Mouse (Mus musculus) liver, embryonic 11.5 days (tissue): ENCODE data around the gene Pcif1. TPM values are rescaled to one million over a fixed set of nuclear protein-coding genes. Genes with fewer than 3 reads are reported as not detected.
A peak's percentile ranks its signal among the peaks of the same experiment; 100 is the strongest.

Source experiments
- ATAC-seq: fragments of 200-750 bp; cut with Nextera tagmentation; replicated peaks from 2 replicates; pipeline ENCODE4 v1.8.0; 2017; ENCODE audit warnings: moderate number of reproducible peaks, mild to moderate bottlenecking, moderate TSS enrichment, moderate library complexity; ENCODE audit not compliant: low FRiP score
- DNase-seq: peaks from one replicate; pipeline ENCODE4 v3.0.0-alpha.2; 2017; ENCODE audit warnings: low spot score
- H3K27ac ChIP-seq: fragments of 300-500 bp; sonication (generic); 2 replicates; pipeline ENCODE4 v1.5.1; 2014; ENCODE audit warnings: mild to moderate bottlenecking, low read depth, low read length, control low read depth
- H3K27me3 ChIP-seq: fragments of 300-500 bp; sonication (generic); replicated peaks from 2 replicates; pipeline ENCODE4 v1.6.1; 2014; ENCODE audit warnings: low read length, mixed read lengths; ENCODE audit not compliant: control insufficient read depth, insufficient read depth
- H3K36me3 ChIP-seq: fragments of 300-500 bp; sonication (generic); 2 replicates; pipeline ENCODE4 v1.6.1; 2014; ENCODE audit warnings: mild to moderate bottlenecking, low read length, moderate library complexity, mixed read lengths; ENCODE audit not compliant: control insufficient read depth, insufficient read depth
- H3K4me1 ChIP-seq: fragments of 300-500 bp; sonication (generic); replicated peaks from 2 replicates; pipeline ENCODE4 v1.6.1; 2014; ENCODE audit warnings: low read length, mixed read lengths; ENCODE audit not compliant: control insufficient read depth, insufficient read depth
- H3K4me2 ChIP-seq: fragments of 300-500 bp; sonication (generic); 2 replicates; pipeline ENCODE4 v1.6.1; 2014; ENCODE audit warnings: mild to moderate bottlenecking, control low read depth, moderate library complexity
- H3K4me3 ChIP-seq: fragments of 300-500 bp; sonication (generic); 2 replicates; pipeline ENCODE4 v1.5.1; 2014; ENCODE audit warnings: low read depth, low read length, control low read depth
- H3K9ac ChIP-seq: fragments of 300-500 bp; sonication (generic); 2 replicates; pipeline ENCODE4 v1.6.1; 2014; ENCODE audit warnings: low read depth, low read length, control low read depth
- H3K9me3 ChIP-seq: fragments of 300-500 bp; sonication (generic); 2 replicates; pipeline ENCODE4 v1.6.1; 2016; ENCODE audit warnings: low read length, inconsistent platforms, mixed read lengths; ENCODE audit not compliant: control insufficient read depth
- WGBS: fragments of 180-500 bp; shearing (Covaris S2); extraction: QIAGEN DNeasy Blood & Tissue Kit; methylation state at CpG from one replicate; pipeline ENCODE4 v1.1.7; 2014; 5-methylcytosine and 5-hydroxymethylcytosine counted together
- polyA plus RNA-seq: library from polyadenylated mRNA; unstranded; fragments of >200 nt; fragmentation: Nextera tagmentation; extraction: Ambion mirVana; gene quantifications from 2 replicates; pipeline ENCODE4 v1.2.1, GENCODE M21; 2014

The Pcif1 gene
- polyA plus RNA-seq, 1 experiment from 2014 or later: 67.5 TPM

DNA sequence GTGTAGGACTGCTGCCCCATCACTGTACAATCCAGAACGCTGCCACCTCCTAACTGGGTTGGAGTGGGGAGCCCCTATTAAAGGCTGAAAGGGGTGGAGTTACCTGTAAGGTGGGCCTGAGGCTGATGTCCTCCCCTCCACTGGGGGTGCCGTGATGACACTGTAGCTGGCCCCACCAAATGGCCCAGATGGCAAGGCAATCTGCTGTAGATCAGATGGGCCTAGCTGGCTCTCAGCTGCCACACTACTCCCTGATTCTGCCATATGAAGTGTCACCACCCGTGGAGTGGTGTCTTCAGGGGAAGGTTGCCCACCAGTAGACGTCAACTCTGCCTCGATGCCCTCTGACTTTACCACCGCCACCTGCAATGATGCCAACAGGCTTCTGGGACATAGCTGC lies 16.8 kb downstream of the Pcif1 start:
- H3K4me2 ChIP-seq: no peak overlapping the region
- H3K9ac ChIP-seq: no peak overlapping the region
- peaks cover 92% of the 10 kb centered on the region for H3K36me3 ChIP-seq
- no peaks in the 10 kb centered on the region for H3K9me3 ChIP-seq
- no peak overlapping the region for H3K4me3 ChIP-seq
- DNase-seq (no peak), ATAC-seq (no peak)
- no peak overlapping the region for H3K27ac ChIP-seq
- H3K4me1 ChIP-seq: no peaks in the 10 kb centered on the region
- 92% methylated on average over 6 of the region's 6 CpGs for WGBS
- H3K27me3 ChIP-seq: no peaks in the 10 kb centered on the region

DNA sequence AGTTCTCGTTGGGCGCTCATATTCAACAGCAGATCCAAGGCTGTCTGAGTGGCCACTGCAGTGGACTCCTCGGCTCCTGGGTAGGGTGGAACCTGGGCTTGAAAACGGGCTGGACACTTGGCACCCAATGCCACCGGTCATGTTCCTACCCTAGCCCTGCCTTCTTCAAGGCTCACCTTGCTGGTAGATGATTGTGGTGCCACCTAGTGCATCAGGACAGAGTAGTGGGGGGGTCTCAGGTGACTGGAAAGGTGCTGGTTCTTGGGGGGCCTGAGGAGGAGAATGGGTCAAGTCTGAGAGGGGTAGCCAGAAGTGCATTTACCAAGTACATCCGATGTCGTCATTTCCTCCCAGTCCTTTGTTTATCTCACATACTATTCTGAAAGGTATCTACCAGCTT lies 18.9 kb downstream of the Pcif1 start:
- ATAC-seq: no peak
- H3K4me1 ChIP-seq: no peaks in the 10 kb centered on the region
- WGBS: 92% methylated on average over 7 of the region's 7 CpGs

DNA sequence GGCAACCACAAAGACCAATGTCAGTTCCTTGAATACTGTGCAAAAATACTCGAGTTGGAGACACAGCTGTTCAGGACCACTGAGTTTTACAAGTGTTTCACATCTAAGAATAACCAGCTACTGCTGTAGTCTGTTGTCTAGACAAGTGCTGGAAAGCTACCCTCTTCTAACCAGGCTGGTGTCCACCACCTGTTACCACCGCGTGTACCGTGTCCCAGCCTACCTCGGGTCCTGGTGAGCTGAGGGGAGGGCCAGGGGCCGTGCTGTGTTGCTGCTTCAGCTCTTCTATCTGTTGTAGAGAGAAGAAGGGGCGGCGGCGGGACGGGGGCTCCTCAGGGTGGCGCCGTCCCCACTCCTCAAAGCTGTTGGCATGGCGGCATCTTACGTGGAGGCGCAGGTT lies 19.9 kb downstream of the Pcif1 start:
- no peaks in the 10 kb centered on the region for H3K9me3 ChIP-seq
- H3K27me3 ChIP-seq: no peaks in the 10 kb centered on the region
- no peak overlapping the region for H3K27ac ChIP-seq
- H3K4me1 ChIP-seq: no peaks in the 10 kb centered on the region
- peaks cover 87% of the 10 kb centered on the region for H3K36me3 ChIP-seq
- no peak for DNase-seq
- no peak overlapping the region for H3K9ac ChIP-seq
- H3K4me2 ChIP-seq: no peak overlapping the region
- WGBS: 92% methylated on average over 15 of the region's 15 CpGs
- H3K4me3 ChIP-seq: no peak overlapping the region
- no peak for ATAC-seq

More for the DNA sequence above, 18.9 kb downstream of the Pcif1 start:
- no peaks in the 10 kb centered on the region for H3K9me3 ChIP-seq
- H3K9ac ChIP-seq: no peak overlapping the region
- peaks cover 91% of the 10 kb centered on the region for H3K36me3 ChIP-seq
- no peak overlapping the region for H3K27ac ChIP-seq
- no peak for DNase-seq
- H3K4me2 ChIP-seq: no peak overlapping the region
- no peaks in the 10 kb centered on the region for H3K27me3 ChIP-seq
- H3K4me3 ChIP-seq: no peak overlapping the region

DNA sequence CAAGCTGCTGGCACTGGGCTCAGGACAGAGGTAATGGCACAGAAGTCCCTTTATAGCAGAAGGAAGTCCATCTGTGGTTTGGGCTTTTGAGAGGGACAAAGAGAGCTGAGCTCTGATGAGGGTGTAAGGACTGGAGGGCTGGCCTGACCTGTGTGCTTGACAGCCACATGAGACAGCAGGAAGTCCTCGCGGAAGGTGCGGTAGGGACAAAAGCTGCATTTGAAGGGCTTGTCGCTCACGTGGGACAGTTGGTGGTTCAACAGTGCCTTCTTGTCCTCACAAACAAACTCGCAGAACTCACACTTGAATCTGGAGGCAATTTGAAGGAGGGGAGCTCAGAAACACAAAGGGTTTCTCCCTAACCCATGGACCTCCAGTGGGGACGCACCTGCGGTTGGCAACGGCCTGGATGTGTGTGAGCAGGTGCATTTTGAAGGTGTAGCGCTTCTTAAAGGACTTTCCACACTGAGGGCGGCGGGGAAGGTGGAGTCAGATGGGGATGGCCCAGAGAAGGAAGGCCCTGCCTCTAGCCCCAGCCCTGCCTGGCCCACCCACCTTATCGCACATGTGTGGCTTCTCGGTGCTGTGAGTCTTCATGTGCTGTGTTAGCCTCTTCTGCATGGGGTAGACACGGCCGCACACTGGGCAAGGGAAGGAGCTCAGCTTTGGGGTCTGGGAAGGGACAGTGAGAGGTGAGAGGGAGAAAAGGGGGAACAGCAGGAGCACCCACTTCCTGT lies 20.8 kb downstream of the Pcif1 start:
- H3K4me1 ChIP-seq: no peaks in the 10 kb centered on the region
- whole genome bisulfite sequencing: 91% methylated on average over 16 of the region's 16 CpGs

DNA sequence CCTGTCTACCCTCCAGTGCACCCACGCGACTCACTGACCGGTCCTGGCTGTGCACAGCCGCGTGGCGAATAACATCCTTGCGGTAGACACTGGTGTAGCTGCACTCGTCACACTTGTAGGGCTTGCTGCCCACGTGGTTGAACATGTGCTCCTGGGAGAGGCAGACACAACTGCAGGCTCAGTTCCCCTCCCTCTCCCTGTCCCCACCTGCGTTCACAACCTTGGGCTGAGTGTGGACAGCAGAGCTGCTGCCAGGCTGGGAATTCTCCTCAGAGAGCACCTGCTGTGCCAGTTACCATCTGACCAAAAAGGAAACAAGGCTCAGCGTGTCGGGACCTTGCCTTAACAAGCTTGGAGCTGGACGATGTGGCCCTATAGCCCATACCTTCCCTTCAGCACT lies 22.3 kb downstream of the Pcif1 start:
- DNase-seq (no peak), ATAC-seq (no peak)
- 92% methylated on average over 13 of the region's 13 CpGs for WGBS
- Histone ChIP-seq H3K36me3 (peaks cover 82% of the 10 kb centered on the region), H3K27me3 (no peaks in the 10 kb centered on the region), H3K9me3 (peaks cover 4% of the 10 kb centered on the region), H3K27ac (no peak overlapping the region), H3K4me2 (no peak overlapping the region), H3K4me1 (no peaks in the 10 kb centered on the region), H3K4me3 (no peak overlapping the region), H3K9ac (no peak overlapping the region)

More for the DNA sequence above, 20.8 kb downstream of the Pcif1 start:
- no peak overlapping the region for H3K4me2 ChIP-seq
- ATAC-seq (peak; percentile 60; the same call in 1 of the 2 replicates), DNase-seq (no peak)
- H3K9me3 ChIP-seq: no peaks in the 10 kb centered on the region
- no peak overlapping the region for H3K4me3 ChIP-seq
- no peak overlapping the region for H3K9ac ChIP-seq
- H3K27ac ChIP-seq: no peak overlapping the region
- H3K27me3 ChIP-seq: no peaks in the 10 kb centered on the region
- H3K36me3 ChIP-seq: peaks cover 87% of the 10 kb centered on the region

DNA sequence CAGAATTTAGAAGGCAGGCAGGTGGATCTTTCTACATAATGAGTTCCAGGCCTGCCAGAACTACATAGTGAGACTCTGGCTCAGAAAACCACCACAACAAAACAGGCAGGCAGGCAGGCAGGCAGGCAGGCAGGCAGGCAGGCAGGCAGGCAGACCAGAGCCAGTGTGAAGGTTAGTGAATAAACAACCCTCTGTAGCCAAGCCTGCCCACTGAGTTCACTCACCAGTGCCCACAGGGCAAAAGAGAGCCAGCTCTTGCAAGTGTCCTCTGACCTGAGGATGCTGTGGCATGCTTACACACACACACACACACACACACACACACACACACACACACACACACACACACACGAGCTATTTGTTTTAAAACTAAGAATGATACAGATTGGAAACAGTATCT lies 24.4 kb downstream of the Pcif1 start:
- H3K9ac ChIP-seq: no peak overlapping the region
- ATAC-seq: no peak
- H3K27me3 ChIP-seq: no peaks in the 10 kb centered on the region
- H3K9me3 ChIP-seq: peaks cover 5% of the 10 kb centered on the region
- H3K27ac ChIP-seq: no peak overlapping the region
- H3K4me3 ChIP-seq: no peak overlapping the region
- no peaks in the 10 kb centered on the region for H3K4me1 ChIP-seq
- H3K36me3 ChIP-seq: peaks cover 86% of the 10 kb centered on the region
- H3K4me2 ChIP-seq: no peak overlapping the region
- no peak for DNase-seq
- WGBS: 75% methylated on average over 1 of the region's 1 CpGs

DNA sequence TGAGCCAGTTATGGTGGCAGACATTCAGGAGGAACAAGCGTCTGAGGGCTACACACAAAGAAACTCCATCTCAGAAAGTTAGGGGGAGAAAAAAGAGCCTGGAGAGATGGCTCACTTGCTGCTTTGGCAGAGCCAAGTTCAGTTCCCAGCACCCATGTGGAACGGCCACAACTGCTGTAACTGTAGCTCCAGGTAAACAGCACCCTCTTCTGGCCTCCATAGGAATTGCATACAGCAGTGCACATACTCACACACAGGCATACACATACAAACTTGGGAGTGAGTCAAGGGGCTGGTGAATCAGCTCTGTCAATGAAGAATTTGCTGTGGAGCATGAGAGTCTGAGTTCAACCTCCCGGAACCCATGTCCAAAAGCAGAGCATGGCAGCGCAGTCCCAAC lies 27.0 kb downstream of the Pcif1 start:
- Histone ChIP-seq H3K27me3 (no peaks in the 10 kb centered on the region), H3K4me1 (peaks cover 14% of the 10 kb centered on the region), H3K27ac (no peak overlapping the region), H3K4me3 (no peak overlapping the region), H3K9ac (no peak overlapping the region), H3K36me3 (peaks cover 69% of the 10 kb centered on the region), H3K4me2 (no peak overlapping the region), H3K9me3 (peaks cover 5% of the 10 kb centered on the region)
- DNase-seq (no peak), ATAC-seq (no peak)
- 98% methylated on average over 4 of the region's 4 CpGs for WGBS

DNA sequence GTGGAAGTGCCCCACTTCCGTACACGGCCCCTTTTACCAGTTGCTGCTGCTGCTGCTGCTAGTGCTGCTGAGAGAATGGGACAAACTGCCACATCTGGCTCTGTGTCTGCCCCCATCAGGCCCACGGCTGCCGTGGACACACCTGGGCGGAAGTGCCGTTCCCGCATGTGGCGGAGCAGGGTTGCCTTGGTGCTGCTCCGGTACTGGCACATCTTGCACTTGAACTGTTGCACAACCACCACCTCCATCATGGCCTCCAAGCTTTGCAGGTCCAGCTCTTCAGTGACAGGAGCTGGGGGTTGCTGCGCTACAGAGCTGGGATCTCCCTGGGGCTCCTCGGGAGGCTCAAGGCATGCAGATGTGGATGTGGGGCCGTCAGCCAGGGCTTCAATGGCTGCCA lies 28.4 kb downstream of the Pcif1 start:
- Histone ChIP-seq H3K9me3 (peaks cover 5% of the 10 kb centered on the region), H3K4me3 (no peak overlapping the region), H3K4me1 (peaks cover 19% of the 10 kb centered on the region), H3K27ac (no peak overlapping the region), H3K36me3 (peaks cover 56% of the 10 kb centered on the region), H3K9ac (no peak overlapping the region), H3K27me3 (no peaks in the 10 kb centered on the region), H3K4me2 (no peak overlapping the region)
- WGBS: 94% methylated on average over 12 of the region's 12 CpGs
- ATAC-seq (no peak), DNase-seq (no peak)

DNA sequence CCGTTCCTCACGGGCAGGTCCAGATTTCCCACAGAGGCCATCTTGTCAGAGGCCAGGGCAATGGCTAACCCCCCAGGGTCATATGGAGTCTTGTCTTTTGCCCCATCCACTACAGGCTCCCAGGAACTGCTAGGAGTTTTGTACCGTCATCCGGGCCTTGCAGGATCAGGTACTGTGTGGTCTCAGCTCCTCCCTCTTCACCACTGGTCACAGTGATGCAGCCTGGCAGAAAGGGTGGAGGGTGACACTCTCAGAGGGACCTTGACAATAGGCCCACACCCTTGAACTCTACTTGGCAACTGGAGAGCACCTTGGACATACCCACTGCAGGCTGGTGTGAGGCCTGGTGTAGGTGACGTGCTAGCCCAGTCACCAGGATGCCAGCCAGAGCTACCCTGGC lies 28.9 kb downstream of the Pcif1 start:
- no peak overlapping the region for H3K4me3 ChIP-seq
- H3K9me3 ChIP-seq: peaks cover 5% of the 10 kb centered on the region
- H3K9ac ChIP-seq: no peak overlapping the region
- no peak overlapping the region for H3K4me2 ChIP-seq
- H3K36me3 ChIP-seq: peaks cover 51% of the 10 kb centered on the region
- no peaks in the 10 kb centered on the region for H3K27me3 ChIP-seq
- WGBS: 97% methylated on average over 5 of the region's 5 CpGs
- DNase-seq: no peak
- ATAC-seq: no peak
- H3K27ac ChIP-seq: no peak overlapping the region
- peaks cover 20% of the 10 kb centered on the region for H3K4me1 ChIP-seq
